Mouse (Mus musculus): ENCODE measurements around the gene A230072I06Rik. TPM values are rescaled to one million over a fixed set of nuclear protein-coding genes. Genes with fewer than 3 reads are reported as not detected.

A230072I06Rik gene
- total RNA-seq, 2 experiments from 2014 or later = 0.26 TPM; not detected in 1

DNA sequence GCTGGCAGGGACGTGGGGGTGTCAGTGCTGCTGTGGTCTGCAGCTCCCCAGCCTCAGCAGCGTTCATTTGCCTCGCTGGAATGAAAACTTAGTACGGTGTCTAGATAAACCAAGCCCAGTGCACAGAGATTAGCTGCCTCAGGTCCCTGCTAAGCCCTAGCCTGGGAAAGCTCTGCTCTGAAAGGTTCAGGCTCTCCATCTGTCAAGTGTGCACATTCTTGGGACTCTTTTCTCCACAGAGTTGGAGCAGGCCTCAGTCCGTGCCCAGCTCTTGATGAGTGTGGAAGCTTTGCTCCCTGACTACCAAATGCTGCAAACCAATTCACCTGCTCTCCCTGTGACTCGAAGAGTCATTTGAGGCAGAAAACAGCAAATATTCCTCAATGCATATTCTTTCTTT, 43.5 kb downstream of the A230072I06Rik start:
- no peak for DNase-seq (ENCODE audit: low spot score in 2 of 2)

- no peak for DNase-seq (ENCODE audit: low spot score in 2 of 2)
These were observed 44.6 kb downstream of the A230072I06Rik start for GRCm38 (mm10) chr8:12323238-12323637.

GRCm38 (mm10) chr8:12324561-12324960, 45.9 kb downstream of the A230072I06Rik start:
- no peak for DNase-seq (ENCODE audit: low spot score in 2 of 2)

DNA sequence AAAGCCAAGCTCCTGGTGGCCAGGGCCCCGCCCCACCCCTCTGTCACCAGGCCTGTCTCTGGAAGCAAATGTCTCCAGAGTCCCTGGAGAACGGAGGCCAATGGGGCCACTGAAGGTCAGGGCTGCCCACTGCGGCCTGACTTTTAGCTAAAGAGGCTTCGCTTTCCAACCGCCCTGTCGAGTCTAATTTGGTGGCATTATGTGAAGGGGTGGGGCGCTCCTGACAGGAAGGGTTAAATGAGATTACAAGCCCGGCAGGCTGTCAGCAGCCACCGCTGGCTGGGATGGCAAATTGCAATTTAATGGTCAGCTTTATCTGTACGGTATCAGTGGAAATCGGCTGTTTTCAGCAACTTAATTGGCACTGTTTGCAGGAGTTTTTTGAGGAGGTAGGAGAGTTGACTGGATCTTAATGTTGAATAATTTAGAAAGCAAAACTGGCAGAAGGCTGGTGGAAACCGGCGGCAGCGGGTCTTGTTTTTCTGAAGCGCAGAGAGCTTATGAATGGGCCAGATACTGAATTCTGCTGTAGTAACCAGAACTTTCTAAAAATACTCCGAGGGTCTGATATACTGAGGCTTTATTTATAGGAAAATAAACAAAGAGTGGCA, 46.5 kb downstream of the A230072I06Rik start:
- no peak for DNase-seq (ENCODE audit: low spot score in 2 of 2)

DNA sequence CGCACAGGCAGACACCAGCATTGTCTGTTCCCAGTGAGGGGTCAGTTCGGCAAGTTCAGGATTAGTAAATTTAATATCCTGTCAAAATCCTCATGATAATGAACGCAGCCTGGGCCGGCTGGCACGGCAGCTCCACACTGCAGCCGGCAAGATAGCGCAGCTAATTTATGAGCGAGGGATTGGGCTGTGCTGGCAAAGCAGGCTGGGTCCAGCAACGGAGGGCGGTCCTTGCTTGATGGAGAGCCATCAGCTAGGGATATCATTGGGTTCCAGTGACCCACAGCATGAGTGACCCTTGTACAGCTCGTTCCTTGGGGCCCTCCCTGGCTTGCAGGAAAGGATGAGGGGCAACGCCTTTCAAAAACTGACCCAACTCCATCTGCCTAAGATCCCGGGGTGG, 48.6 kb downstream of the A230072I06Rik start:
- no peak for DNase-seq (ENCODE audit: low spot score in 2 of 2)

- DNase-seq (ENCODE audit: low spot score in 2 of 2) = no peak
These were observed 49.3 kb downstream of the A230072I06Rik start for GRCm38 (mm10) chr8:12327707-12328471.

GRCm38 (mm10) chr8:12328476-12328875, 49.9 kb downstream of the A230072I06Rik start:
- no peak for DNase-seq (ENCODE audit: low spot score in 2 of 2)

DNA sequence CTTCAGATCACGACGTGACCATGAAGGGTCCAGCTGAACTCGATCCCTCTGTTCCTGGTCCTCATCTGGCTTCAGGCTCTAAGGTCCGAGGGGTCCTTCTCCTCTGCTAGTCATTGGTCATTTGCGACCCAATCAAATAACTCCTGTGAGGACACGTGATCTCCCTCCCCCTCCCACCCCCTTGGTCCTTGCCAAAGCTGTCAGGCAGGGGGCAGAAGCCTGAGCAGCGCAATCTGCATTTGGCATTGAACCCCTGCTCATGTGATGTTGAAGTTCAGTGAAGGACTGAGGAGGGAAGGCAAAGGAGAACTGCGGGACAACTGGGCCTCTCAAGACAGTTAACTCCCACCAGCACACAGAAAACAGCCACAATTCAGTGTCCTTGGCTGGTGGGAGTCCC, 51.4 kb downstream of the A230072I06Rik start:
- no peak for DNase-seq (ENCODE audit: low spot score in 2 of 2)

Other genes starting within 250 kb of the A230072I06Rik start
- 10 to 100 TPM; 11.0 to 12.7 TPM for gene Sox1, start 116.5 kb downstream of the A230072I06Rik start, total RNA-seq (2021)